Mouse (Mus musculus) hematopoietic stem cell, adult 5-6 weeks (primary cell): ENCODE measurements around the gene 1810065E05Rik. TPM values are rescaled to one million over a fixed set of nuclear protein-coding genes. Genes with fewer than 3 reads are reported as not detected.

Experiments
- total RNA-seq: library from RNA; stranded (forward); fragments of 172-1452, 232-1000 nt; gene quantifications from 2 replicates; pipeline ENCODE4 v1.2.3, GENCODE M21; 2017

1810065E05Rik gene
- total RNA-seq, 1 experiment from 2014 or later: not detected

Other genes with a start within 250 kb of the 1810065E05Rik start
- 57.3 and 68.1 TPM in 2 replicates for gene Mrpl22, start 249.4 kb upstream of the 1810065E05Rik start, total RNA-seq
- gene Igtp, start 221.6 kb upstream of the 1810065E05Rik start, total RNA-seq: 29.5 and 30.8 TPM in 2 replicates
- gene Irgm2, start 221.5 kb upstream of the 1810065E05Rik start, total RNA-seq: 26.0 and 28.2 TPM in 2 replicates
- gene 4930438A08Rik, start 146.3 kb upstream of the 1810065E05Rik start, total RNA-seq: 2.7 and 10.8 TPM in 2 replicates
- gene Zfp692, start 114.0 kb upstream of the 1810065E05Rik start, total RNA-seq: 16.2 and 23.3 TPM in 2 replicates
- gene Zfp672, start 90.8 kb upstream of the 1810065E05Rik start, total RNA-seq: 34.0 and 54.5 TPM in 2 replicates
- gene Sh3bp5l, start 90.4 kb upstream of the 1810065E05Rik start, total RNA-seq: 35.5 and 36.7 TPM in 2 replicates
- gene Lypd8, start 42.1 kb upstream of the 1810065E05Rik start, total RNA-seq: not detected in 2 replicates
- not detected in 2 replicates for gene Gm12253, start 11.4 kb downstream of the 1810065E05Rik start, total RNA-seq
- gene Lypd9, start 31.8 kb downstream of the 1810065E05Rik start, total RNA-seq: not detected in 2 replicates
- gene Olfr30, start 41.2 kb downstream of the 1810065E05Rik start, total RNA-seq: not detected in 2 replicates
- not detected in 2 replicates for gene Olfr332, start 71.4 kb downstream of the 1810065E05Rik start, total RNA-seq
- not detected in 2 replicates for gene Olfr331, start 81.5 kb downstream of the 1810065E05Rik start, total RNA-seq
- not detected in 2 replicates for gene Olfr330, start 113.7 kb downstream of the 1810065E05Rik start, total RNA-seq
- gene Olfr329-ps, start 125.3 kb downstream of the 1810065E05Rik start, total RNA-seq: not detected in 2 replicates
- gene Olfr328, start 134.5 kb downstream of the 1810065E05Rik start, total RNA-seq: not detected in 2 replicates
- not detected in 2 replicates for gene Olfr224, start 149.4 kb downstream of the 1810065E05Rik start, total RNA-seq
- not detected in 2 replicates for gene Olfr325, start 156.6 kb downstream of the 1810065E05Rik start, total RNA-seq
- gene Olfr324, start 174.0 kb downstream of the 1810065E05Rik start, total RNA-seq: not detected in 2 replicates
- gene 2210407C18Rik, start 195.0 kb downstream of the 1810065E05Rik start, total RNA-seq: not detected in 2 replicates
- not detected in 2 replicates for gene Olfr323, start 209.4 kb downstream of the 1810065E05Rik start, total RNA-seq
- 2.8 and 3.9 TPM in 2 replicates for gene Trim58, start 219.4 kb downstream of the 1810065E05Rik start, total RNA-seq
- gene Olfr322, start 237.7 kb downstream of the 1810065E05Rik start, total RNA-seq: not detected in 2 replicates